Mouse (Mus musculus) cortical plate, adult 2 months (tissue): ENCODE data around the gene Fgf8.

ENCODE experiments used
- CTCF ChIP-seq: fragments of 200-500 bp; IDR thresholded peaks from 2 replicates; pipeline ENCODE4 v1.5.1; 2011; ENCODE audit warnings: mild to moderate bottlenecking, control low read depth, low read length; ENCODE audit not compliant: insufficient read depth; ENCODE audit errors: extremely low read depth
- POLR2A ChIP-seq: fragments of 200-500 bp; IDR thresholded peaks from 2 replicates; pipeline ENCODE4 v1.6.1; 2011; ENCODE audit warnings: mild to moderate bottlenecking, low read length, control low read depth; ENCODE audit not compliant: insufficient read depth; ENCODE audit errors: extremely low read depth

DNA sequence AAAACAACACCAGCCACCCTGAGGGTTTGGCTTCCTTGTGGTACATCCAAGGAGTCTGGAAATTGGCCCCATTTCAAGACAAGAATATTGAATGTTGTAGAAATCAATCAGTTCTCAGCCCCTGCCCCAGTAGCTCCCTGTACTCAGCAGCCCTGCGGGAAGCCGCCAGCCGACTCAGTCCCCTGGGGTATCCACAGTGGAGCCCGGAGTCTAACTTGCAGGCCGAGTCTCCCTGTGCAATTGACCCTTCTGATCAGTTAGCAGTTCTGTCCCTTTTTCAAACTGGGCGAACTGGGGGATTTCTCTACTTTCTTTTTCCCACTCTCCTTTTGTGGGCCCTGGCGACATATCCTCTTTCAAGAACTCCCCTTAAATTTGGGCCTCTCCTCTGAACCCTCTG is 1.9 kb downstream of the Fgf8 start:
- TF ChIP-seq POLR2A = no peak
- TF ChIP-seq CTCF = no peak
